In the genomic region with DNA sequence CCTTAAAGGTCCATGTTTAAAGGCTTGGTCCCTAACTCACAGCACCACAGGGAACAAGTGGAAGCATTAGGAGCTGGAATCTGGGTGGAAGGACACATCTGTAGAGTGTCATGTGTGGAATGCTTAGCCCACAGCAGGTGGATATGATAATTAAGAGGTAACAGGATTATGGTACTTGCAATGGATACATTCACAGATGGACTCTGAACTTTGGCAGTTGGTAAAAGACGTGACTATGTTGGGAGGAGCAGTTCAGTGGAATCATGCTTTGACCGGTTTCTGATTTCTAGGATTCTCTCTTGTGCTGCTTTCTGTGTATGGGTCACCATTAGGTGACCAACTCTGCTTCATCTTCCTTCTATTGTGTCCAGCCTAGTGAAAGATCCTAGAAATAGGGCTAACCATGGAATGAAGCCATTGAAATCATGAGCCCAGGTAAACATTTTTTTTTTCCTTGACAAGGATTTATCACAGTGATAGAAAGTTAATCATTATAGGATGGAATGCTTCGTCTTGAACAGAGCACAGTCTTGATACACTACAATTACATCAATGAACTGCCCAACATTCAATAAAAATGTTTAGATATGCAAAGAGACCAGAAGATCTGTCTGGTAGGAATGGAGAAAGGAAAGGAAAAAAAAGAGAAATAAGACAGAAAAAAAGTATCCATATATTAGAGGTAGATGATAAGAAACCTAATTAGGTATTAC, we compare ENCODE assay signal across 32 mouse cellular contexts.
"Had no signal": no experiment of that assay in that cellular context is flagged by ENCODE, and none has a peak within 500 bp of the region (broad histone marks: within the 10 kb centered on the region; RNA-seq: fewer than 3 reads in every experiment).

No protein-coding gene starts in this region.

- H3K36me3 ChIP-seq: limb, embryonic 10.5 days; limb, embryonic 12.5 days; limb, embryonic 13.5 days; limb, embryonic 15.5 days; liver, embryonic 12.5 days; liver, embryonic 13.5 days; liver, embryonic 15.5 days; lung, embryonic 15.5 days; midbrain, embryonic 10.5 days; midbrain, embryonic 12.5 days; midbrain, embryonic 13.5 days; midbrain, embryonic 15.5 days; neural tube, embryonic 12.5 days had no signal

- H3K9ac ChIP-seq: limb, embryonic 12.5 days; limb, embryonic 13.5 days; limb, embryonic 15.5 days; liver, embryonic 12.5 days; liver, embryonic 13.5 days; liver, embryonic 14.5 days; liver, embryonic 15.5 days; liver, postnatal 0 days; lung, embryonic 14.5 days; lung, embryonic 15.5 days; midbrain, embryonic 12.5 days; midbrain, embryonic 13.5 days; midbrain, embryonic 15.5 days; neural tube, embryonic 12.5 days had no signal

- H3K27ac ChIP-seq: limb, embryonic 10.5 days; limb, embryonic 12.5 days; limb, embryonic 13.5 days; limb, embryonic 15.5 days; liver, embryonic 12.5 days; liver, embryonic 13.5 days; liver, embryonic 14.5 days; liver, embryonic 15.5 days; lung, embryonic 15.5 days; macrophage; midbrain, embryonic 10.5 days; midbrain, embryonic 12.5 days; midbrain, embryonic 13.5 days; midbrain, embryonic 15.5 days; neural tube, embryonic 12.5 days had no signal

- ATAC-seq: liver, embryonic 12.5 days; liver, postnatal 0 days; lung, postnatal 0 days; midbrain, embryonic 13.5 days; midbrain, embryonic 15.5 days; midbrain, embryonic 16.5 days had no signal

- H3K4me2 ChIP-seq: limb, embryonic 12.5 days; limb, embryonic 13.5 days; limb, embryonic 15.5 days; liver, embryonic 11.5 days; liver, embryonic 12.5 days; liver, embryonic 13.5 days; liver, embryonic 15.5 days; lung, embryonic 14.5 days; lung, embryonic 15.5 days; midbrain, embryonic 11.5 days; midbrain, embryonic 12.5 days; midbrain, embryonic 13.5 days; midbrain, embryonic 15.5 days; neural tube, embryonic 12.5 days had no signal

- H3K4me3 ChIP-seq: limb, embryonic 10.5 days; limb, embryonic 12.5 days; limb, embryonic 13.5 days; limb, embryonic 15.5 days; liver, embryonic 12.5 days; liver, embryonic 13.5 days; liver, embryonic 15.5 days; lung, embryonic 15.5 days; megakaryocyte, embryonic 14.5 days; midbrain, embryonic 10.5 days; midbrain, embryonic 12.5 days; midbrain, embryonic 13.5 days; midbrain, embryonic 15.5 days; myocyte; neural tube, embryonic 12.5 days had no signal

- H3K27me3 ChIP-seq: limb, embryonic 12.5 days; limb, embryonic 13.5 days; limb, embryonic 15.5 days; liver, embryonic 12.5 days; liver, embryonic 13.5 days; liver, embryonic 15.5 days; lung, embryonic 15.5 days; megakaryocyte, embryonic 14.5 days; midbrain, embryonic 12.5 days; midbrain, embryonic 13.5 days; midbrain, embryonic 15.5 days; neural tube, embryonic 12.5 days had no signal

- DNase-seq: left cerebral cortex, postnatal 4 days; liver; liver, embryonic 13.5 days; liver, postnatal 0 days; lung, adult 18-20 months; lung, adult 2 months; lung, embryonic 14.5 days; lung, postnatal 10 days; lung, postnatal 14 days; lung, postnatal 36 days; lung, postnatal 4 days; midbrain, embryonic 14.5 days had no signal

- H3K9me3 ChIP-seq: limb, embryonic 10.5 days; limb, embryonic 12.5 days; limb, embryonic 13.5 days; limb, embryonic 15.5 days; liver, embryonic 12.5 days; liver, embryonic 13.5 days; liver, embryonic 15.5 days; lung, embryonic 15.5 days; megakaryocyte, embryonic 14.5 days; midbrain, embryonic 10.5 days; midbrain, embryonic 12.5 days; midbrain, embryonic 13.5 days; midbrain, embryonic 15.5 days; neural tube, embryonic 12.5 days had no signal

- H3K4me1 ChIP-seq: limb, embryonic 10.5 days; limb, embryonic 12.5 days; limb, embryonic 13.5 days; limb, embryonic 15.5 days; liver, embryonic 12.5 days; liver, embryonic 13.5 days; liver, embryonic 15.5 days; lung, embryonic 15.5 days; megakaryocyte, embryonic 14.5 days; midbrain, embryonic 10.5 days; midbrain, embryonic 12.5 days; midbrain, embryonic 13.5 days; midbrain, embryonic 15.5 days; neural tube, embryonic 12.5 days had no signal
